Mouse (Mus musculus): ENCODE data around the gene Zfp488.

- TF ChIP-seq CTCF (IDR thresholded peaks at IDR 0.05; ENCODE audit: low read depth, low read length): no peak
- TF ChIP-seq POLR2A (IDR thresholded peaks at IDR 0.05; ENCODE audit: extremely low read depth, insufficient read depth, low read length): no peak
These were observed 10.6 kb upstream of the Zfp488 start for GRCm38 (mm10) chr14:33989201-33989600.
